Mouse (Mus musculus) T-helper 17 cell (primary cell): ENCODE data around the gene Cgnl1.

Source experiments
- in situ Hi-C, 2 experiments: fragments of 300-600 bp; cut with MboI, MseI; formaldehyde crosslinking; loops; 1 replicate in 1 of 2; 2 replicates in 1 of 2; pipeline ENCODE4 v1.15.1; 2025; ENCODE audit warnings: high pct_unique_total_duplicates in 2 of 2

The Cgnl1 gene

DNA sequence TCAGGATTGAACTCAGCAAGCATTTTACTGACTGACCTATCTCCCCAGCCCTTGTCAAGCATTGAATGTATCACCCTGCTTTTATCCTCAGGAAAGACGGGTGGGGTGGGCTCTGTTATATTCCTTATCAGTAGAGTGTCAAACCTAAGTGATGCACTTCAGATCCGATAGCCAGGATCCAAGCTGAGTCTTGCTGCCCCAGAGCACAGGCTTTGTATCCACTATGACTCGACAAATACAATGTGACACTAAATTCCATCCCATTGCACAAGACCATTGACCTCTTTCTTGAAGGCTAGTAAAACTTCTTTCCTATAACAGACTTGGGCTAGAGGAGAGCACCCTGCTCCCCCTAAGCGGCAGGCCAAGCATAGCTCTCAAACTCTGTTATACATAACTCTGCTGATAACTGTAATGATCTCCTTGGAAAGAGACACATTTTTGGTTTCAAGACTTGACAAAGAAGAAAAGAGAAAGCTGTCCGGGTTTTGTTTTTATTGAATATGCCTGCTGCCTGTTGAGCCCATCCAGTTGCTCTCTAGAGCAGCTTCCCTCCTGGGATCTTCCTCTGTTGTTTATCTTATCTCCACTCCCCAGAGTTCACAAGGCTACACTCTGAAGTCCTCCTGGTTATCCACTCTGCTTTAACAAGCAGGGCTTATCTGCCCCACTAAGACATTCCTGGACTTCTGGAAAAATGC is 94.3 kb downstream of the Cgnl1 start:
- in situ Hi-C loops = no loop called here

GRCm38 (mm10) chr9:71675799-71676414 is 95.5 kb downstream of the Cgnl1 start:
- in situ Hi-C loops = no loop called here

GRCm38 (mm10) chr9:71675216-71675615 is 96.2 kb downstream of the Cgnl1 start:
- in situ Hi-C loops = no loop called here

GRCm38 (mm10) chr9:71674476-71674875 is 96.9 kb downstream of the Cgnl1 start:
- in situ Hi-C loops = no loop called here

DNA sequence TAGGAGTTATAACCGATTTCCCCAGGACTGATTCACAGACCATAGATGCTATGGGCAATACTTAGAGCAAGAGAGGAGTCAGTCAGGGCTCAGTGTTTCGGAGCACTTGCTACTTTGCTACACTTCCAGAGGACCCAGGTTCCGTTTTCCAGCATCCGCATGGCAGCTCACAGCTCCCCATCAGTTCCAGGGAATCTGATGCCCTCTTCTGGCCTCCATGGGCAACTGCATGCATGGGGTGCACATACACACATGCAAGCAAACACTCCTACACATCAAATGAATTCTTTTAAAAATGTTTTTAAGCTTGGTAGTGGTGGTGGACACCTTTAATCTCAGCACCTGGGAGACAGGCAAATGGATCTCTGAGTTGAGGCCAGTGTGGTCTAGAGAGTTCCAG is 98.9 kb downstream of the Cgnl1 start:
- in situ Hi-C loops = no loop called here

DNA sequence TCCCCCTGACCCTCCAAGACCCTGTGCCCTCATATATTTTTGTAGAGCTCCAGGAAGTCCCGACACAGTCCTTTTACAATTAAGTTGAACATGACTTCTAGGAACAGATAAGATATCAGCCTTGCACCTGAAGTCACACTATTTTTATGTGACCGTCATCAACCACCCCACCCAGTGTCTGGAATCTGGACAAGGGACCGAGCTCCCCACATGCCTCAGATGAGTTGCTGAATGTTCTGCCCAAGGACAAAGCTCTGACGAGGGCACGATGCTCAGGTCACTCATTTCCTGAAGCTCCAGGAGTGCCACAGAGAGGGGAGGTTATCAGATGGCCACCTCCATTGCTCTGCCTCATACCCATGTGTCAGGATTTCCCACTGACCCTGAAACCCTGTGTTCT is 100.7 kb downstream of the Cgnl1 start:
- in situ Hi-C loops = no loop called here

DNA sequence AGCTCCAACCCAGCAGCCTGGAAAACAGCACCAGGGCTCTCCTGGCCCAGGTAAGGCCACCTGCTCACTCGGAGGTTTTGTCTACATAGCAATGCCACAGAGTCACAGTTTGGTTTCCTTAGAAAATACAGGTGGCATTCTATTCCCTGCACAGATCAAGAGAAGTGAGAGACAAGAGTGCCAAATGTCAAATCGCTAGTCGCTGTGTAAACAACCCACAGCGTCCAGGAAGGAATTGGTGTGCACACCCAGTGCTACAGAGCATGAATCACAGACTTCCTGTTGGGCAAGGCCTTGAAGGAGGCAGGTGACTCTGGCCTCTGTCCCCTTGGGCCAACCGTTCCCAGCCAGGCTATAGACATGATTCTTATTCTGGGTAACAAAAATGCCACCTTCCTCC is 103.8 kb downstream of the Cgnl1 start:
- in situ Hi-C loops = no loop called here

GRCm38 (mm10) chr9:71666432-71666831 is 105.0 kb downstream of the Cgnl1 start:
- in situ Hi-C loops = no loop called here

DNA sequence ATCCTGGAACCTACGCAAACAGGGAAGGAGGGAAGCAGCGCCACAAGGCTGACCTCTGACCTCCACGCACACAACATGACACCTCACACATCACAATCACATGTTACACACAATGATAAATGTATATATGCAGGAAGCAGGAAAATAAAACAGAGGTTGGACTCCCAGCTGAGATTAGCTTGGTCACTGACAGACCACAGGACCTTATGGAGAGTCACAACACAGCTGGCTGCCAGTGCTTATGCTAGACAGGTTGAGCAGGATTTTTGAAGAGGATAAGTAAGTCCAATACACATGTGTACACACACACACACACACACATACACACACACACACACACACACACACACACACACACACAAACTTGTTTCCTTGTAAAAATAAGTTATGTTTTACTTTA is 105.9 kb downstream of the Cgnl1 start:
- in situ Hi-C loops = no loop called here

DNA sequence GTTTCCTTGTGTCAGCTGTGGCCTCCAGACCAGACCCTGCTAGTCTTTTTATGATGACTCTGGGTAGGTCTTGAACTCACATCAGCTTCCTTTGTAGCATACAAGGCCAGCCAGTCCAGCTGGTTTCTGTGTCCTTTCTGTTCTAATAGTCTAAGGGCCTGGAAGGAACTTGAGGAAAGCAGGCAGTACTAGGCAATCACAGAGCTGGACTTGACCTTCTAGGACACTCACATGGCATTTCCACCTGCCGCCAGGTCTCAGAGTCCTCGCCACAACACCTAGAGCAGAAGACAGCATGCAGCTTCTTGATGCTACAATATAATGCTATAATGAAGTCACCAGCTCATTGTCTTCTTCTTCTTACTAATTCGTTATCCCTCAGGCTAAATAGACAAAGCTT is 106.5 kb downstream of the Cgnl1 start:
- in situ Hi-C loops = no loop called here

DNA sequence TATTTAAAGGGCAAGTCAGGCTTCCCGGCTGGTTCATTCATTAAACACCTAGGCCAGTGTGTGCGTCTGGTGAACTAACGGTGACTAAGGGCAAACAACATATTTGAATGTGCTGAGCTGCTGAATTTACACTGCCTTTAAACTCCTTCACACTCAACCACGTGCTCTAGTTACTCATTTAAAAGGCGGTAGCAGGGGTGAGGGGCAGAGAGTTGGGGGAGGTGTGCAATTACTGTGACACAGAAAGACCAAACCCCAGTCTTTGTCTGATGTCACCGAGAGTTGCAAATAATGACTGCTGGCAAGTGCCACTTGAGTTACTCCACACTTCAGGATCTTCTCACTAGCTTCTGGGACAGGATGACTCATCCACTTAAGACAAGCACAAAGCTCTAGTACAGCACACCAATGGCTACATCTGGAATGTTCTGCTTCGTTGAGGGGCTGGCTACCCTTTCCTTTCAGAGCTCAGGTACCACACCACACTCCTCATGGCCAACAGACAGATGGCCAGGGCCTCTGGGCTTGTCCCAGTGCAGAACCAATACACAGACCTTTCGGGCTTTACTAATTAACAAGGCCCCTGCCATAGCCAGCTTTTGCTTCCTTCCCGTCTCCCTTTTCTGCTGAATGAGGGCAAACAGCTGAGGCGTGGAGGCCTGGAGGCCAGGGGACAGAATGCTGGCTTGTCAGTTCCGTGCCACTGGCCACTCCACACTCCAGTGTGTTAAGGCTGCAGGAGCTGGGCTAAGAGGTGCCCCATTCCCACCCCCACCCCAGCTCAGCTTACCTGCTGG is 107.8 kb downstream of the Cgnl1 start:
- in situ Hi-C loops = no loop called here

GRCm38 (mm10) chr9:71660540-71660939 is 110.9 kb downstream of the Cgnl1 start:
- in situ Hi-C loops = no loop called here

- in situ Hi-C loops = no loop called here
Observed at GRCm38 (mm10) chr9:71659681-71660080, 111.7 kb downstream of the Cgnl1 start.

- in situ Hi-C loops = no loop called here
Observed at GRCm38 (mm10) chr9:71657199-71657598, 114.2 kb downstream of the Cgnl1 start.

- in situ Hi-C loops = no loop called here
Observed at GRCm38 (mm10) chr9:71654861-71655260, 116.5 kb downstream of the Cgnl1 start.

- in situ Hi-C loops = loop anchor here (5.0 to 10.0 kb wide), 3 partner anchors 129 to 556 kb away; partner anchors contain the start of gene Cgnl1 (in 1 of the 2)
Observed at GRCm38 (mm10) chr9:71646115-71646514, 125.3 kb downstream of the Cgnl1 start.

DNA sequence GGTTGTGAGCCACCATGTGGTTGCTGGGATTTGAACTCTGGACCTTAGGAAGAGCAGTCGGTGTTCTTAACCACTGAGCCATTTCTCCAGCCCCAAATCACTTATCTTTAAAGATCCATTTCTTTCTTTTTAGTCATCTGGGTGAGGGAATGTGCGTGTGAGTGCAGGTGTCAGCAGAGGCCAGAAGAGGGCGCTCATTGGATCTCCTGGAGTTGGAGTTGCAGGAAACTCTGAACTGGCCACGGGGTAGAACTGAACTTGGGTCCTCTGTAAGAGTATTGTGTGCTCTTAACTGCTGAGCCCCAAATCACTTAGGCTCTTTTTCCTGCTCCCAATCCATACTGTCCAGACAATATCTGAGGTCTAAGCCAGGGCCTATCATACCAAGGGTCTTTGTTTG is 127.8 kb downstream of the Cgnl1 start:
- in situ Hi-C loops = loop anchor here in 1 of 2 experiments (5.0 to 10.0 kb wide), 2 partner anchors 131 to 164 kb away; partner anchors contain the start of gene Cgnl1

DNA sequence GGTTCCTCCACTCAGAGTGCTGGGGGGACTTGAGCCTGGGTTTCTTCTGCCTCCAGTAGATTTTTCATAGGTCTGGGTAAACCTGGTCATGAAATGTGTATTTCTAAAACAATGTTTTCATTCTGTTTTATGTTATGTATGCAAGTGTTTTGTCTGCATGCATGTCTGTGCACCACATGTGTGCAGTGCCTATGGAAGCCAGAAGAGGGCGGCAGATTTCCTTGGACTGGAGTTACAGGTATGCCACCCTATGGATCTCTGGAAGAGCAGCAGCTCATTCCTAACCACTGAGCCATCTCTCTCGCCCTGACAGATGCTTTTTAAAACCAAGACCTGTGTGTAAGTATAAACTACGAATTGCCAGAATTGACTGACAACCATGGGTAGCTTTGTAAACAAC is 129.1 kb downstream of the Cgnl1 start:
- in situ Hi-C loops = loop anchor here in 1 of 2 experiments (5.0 to 10.0 kb wide), 2 partner anchors 133 to 165 kb away; partner anchors contain the start of gene Cgnl1

DNA sequence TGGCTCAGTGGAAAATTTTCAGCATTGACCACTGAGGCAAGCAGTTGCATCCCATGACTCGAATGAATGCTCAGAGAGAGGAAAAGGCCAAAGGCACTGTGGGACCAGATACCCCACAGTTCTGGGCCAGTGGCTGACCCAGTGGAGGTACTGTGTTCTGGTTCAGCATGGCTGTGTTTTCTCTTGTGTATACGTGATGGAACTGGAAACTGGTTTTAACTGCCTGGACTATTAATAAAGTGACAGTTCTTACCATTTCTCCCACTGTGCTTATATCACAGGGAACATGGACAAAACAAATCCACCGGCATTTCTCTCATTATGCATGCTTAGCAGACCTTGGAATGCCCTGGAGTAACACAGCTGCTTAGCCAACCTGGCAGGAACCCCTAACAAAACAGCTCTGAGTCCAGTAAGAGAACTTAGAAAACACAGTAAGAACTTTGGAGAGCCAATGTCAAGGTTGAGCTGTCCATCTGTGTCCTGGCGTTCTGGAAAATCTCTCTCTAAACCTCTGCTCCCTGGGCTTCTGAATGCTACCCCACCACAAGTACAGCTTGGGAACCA is 131.0 kb downstream of the Cgnl1 start:
- in situ Hi-C loops = loop anchor here in 1 of 2 experiments (5.0 to 10.0 kb wide), 2 partner anchors 134 to 167 kb away; partner anchors contain the start of gene Cgnl1

DNA sequence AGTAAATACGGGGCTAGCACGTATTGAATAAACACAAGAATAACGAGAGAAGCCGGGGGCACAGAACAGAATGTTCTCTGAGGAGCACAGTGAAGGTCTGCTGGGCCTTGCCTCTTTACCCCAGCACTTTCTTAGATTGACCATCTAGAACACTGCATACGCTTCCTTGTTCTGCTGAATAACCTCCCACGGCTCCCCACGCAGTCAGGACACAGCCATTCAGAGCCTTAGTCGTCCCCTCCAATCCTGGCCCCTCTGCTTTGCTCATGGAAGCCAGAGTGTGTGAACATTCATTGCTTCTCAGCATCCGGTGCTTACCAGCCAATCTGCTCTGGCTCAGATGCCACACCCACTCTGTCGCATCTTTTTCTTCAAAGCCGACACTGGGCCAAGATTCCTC is 133.2 kb downstream of the Cgnl1 start:
- in situ Hi-C loops = no loop called here

DNA sequence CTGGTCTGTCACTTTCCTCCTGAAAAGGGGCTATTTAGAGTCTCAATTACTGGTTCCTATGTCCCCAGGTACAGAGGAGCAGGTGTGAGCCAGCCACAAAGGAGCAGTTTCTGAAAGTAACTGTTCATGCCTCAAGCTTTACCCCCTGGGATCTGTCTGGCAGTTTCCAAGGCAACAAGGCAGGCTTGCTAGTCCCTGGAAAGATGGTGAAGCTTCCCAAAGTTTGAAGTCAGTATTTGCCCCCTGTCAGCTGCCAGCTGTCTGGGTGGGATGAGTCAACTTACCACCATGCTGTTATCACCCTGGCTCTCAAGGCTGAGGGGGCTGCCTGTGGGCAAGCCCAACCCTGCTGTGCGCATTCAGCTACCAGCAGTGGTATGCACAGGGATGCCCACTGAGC is 134.5 kb downstream of the Cgnl1 start:
- in situ Hi-C loops = no loop called here

DNA sequence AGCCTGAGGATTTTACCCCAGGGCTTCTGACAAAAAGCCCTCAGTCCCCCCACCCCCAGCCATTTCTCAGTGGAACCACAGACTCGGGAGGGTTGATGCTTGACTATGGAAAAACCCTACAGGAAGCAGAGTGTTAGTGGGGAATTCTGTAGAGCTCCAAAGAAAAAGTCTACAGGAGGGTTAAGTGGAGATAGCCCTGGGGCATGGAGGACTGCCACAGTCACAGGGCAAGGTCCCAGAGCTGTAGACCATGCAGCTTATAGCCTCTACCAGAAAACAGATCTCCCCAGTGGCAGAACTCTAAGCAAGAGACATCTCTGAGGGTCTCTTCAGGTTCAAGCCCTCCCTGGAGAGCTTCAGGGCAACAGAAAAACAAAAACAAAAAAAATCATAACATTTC is 135.8 kb downstream of the Cgnl1 start:
- in situ Hi-C loops = no loop called here
